Mouse (Mus musculus) liver, postnatal 0 days (tissue): ENCODE data around the gene Dlg4.

ENCODE experiments used
- CTCF ChIP-seq: sonication (generic); IDR thresholded peaks from 2 replicates; pipeline ENCODE4 v1.5.1; 2016; ENCODE audit warnings: antibody characterized with exemption, low read depth
- EP300 ChIP-seq: IDR thresholded peaks from 2 replicates; pipeline ENCODE4 v1.6.1; 2016; ENCODE audit warnings: antibody characterized with exemption, low read depth, mild to moderate bottlenecking

GRCm38 (mm10) chr11:70030651-70031320, 14.0 kb downstream of the Dlg4 start:
- TF ChIP-seq CTCF (no peak), EP300 (no peak)
